25 mouse cellular contexts compared by ENCODE assay signal in genomic region chr5:52027478-52027877, GRCm38 (mm10).
"Had no signal": no experiment of that assay in that cellular context is flagged by ENCODE, and none has a peak within 500 bp of the region (broad histone marks: within the 10 kb centered on the region; RNA-seq: fewer than 3 reads in every experiment).

No protein-coding gene starts in this region.

- H3K36me3 ChIP-seq: embryonic facial prominence, embryonic 10.5 days; embryonic facial prominence, embryonic 12.5 days; embryonic facial prominence, embryonic 13.5 days; embryonic facial prominence, embryonic 15.5 days; forebrain, embryonic 10.5 days; forebrain, embryonic 12.5 days; forebrain, embryonic 15.5 days had no signal

- H3K9ac ChIP-seq: embryonic facial prominence, embryonic 12.5 days; embryonic facial prominence, embryonic 13.5 days; embryonic facial prominence, embryonic 15.5 days; forebrain, embryonic 12.5 days; forebrain, embryonic 13.5 days; forebrain, embryonic 15.5 days; forebrain, postnatal 0 days had no signal

- H3K9me3 ChIP-seq: embryonic facial prominence, embryonic 10.5 days; embryonic facial prominence, embryonic 12.5 days; embryonic facial prominence, embryonic 13.5 days; embryonic facial prominence, embryonic 15.5 days; forebrain, embryonic 10.5 days; forebrain, embryonic 12.5 days; forebrain, embryonic 13.5 days; forebrain, embryonic 15.5 days had no signal

- H3K27me3 ChIP-seq: embryonic facial prominence, embryonic 12.5 days; embryonic facial prominence, embryonic 13.5 days; embryonic facial prominence, embryonic 15.5 days; forebrain, embryonic 12.5 days; forebrain, embryonic 13.5 days; forebrain, embryonic 15.5 days had no signal

- H3K27ac ChIP-seq: embryonic facial prominence, embryonic 10.5 days; embryonic facial prominence, embryonic 12.5 days; embryonic facial prominence, embryonic 13.5 days; embryonic facial prominence, embryonic 15.5 days; forebrain, embryonic 10.5 days; forebrain, embryonic 12.5 days; forebrain, embryonic 13.5 days; forebrain, embryonic 15.5 days; gastrocnemius, adult 2 months; heart, adult 2 months had no signal

- DNase-seq: cerebellum, adult 9-11 months; cerebellum, postnatal 10 days; cerebellum, postnatal 14 days; cerebellum, postnatal 25 days; cerebellum, postnatal 36 days; embryo, embryonic 11 days; forebrain, postnatal 0 days; gastrocnemius, adult 2 months; gastrocnemius, postnatal 10 days; gastrocnemius, postnatal 14 days; gastrocnemius, postnatal 25 days; gastrocnemius, postnatal 36 days; heart, adult 18-20 months; heart, adult 2 months had no signal

- H3K4me3 ChIP-seq: embryonic facial prominence, embryonic 10.5 days; embryonic facial prominence, embryonic 12.5 days; embryonic facial prominence, embryonic 13.5 days; embryonic facial prominence, embryonic 15.5 days; erythroblast, embryonic 14.5 days; forebrain, embryonic 10.5 days; forebrain, embryonic 12.5 days; forebrain, embryonic 13.5 days; forebrain, embryonic 15.5 days; gastrocnemius, adult 2 months; heart, adult 2 months had no signal

- H3K4me1 ChIP-seq: embryonic facial prominence, embryonic 10.5 days; embryonic facial prominence, embryonic 12.5 days; embryonic facial prominence, embryonic 13.5 days; embryonic facial prominence, embryonic 15.5 days; forebrain, embryonic 10.5 days; forebrain, embryonic 12.5 days had no signal

- ATAC-seq: forebrain, embryonic 13.5 days; forebrain, embryonic 14.5 days; forebrain, embryonic 15.5 days; forebrain, embryonic 16.5 days; forebrain, postnatal 0 days had no signal
